Mouse (Mus musculus): ENCODE measurements around the gene Acadm. TPM values are rescaled to one million over a fixed set of nuclear protein-coding genes. Genes with fewer than 3 reads are reported as not detected.
A peak's percentile ranks its signal among the peaks of the same experiment; 100 is the strongest.

Gene Acadm
- total RNA-seq, 2 experiments from 2014 or later, result 256 to 346 TPM

DNA sequence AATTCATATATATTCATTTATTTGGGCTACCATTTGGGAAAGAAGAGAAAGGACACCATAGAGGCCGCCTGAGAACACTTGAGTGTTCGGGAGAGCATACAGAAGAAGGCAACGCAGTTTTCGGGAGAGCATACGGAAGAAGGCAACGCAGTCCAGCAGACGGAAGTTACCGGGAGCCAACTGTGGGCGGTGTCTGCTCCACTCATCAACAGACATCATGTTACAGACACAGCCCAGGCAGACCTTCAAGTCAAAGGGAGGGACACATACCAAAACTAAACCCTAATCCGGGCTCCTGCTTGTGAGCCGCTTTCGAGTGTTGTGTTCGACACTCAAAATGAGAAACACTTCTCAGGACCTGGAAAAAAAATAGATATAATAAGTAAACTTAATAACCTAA, 2.8 kb downstream of the Acadm start:
- no peak for DNase-seq

DNA sequence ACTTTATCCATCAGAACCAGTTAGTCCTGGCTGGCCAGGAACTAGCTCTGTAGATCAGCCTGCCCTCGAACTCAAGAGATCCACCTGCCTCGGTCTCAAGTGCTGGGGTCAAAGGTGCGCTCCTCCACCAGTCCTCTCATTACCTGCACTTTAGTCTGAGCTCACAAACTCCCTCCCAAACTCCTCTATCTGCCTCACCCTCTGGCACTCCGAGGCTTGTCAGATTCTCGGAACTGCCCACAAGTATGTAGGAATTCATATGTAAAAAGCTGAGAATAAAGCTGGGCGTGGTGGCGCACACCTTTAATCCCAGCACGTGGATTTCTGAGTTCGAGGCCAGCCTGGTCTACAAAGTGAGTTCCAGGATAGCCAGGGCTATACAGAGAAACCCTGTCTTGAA, 3.9 kb downstream of the Acadm start:
- no peak for DNase-seq

DNA sequence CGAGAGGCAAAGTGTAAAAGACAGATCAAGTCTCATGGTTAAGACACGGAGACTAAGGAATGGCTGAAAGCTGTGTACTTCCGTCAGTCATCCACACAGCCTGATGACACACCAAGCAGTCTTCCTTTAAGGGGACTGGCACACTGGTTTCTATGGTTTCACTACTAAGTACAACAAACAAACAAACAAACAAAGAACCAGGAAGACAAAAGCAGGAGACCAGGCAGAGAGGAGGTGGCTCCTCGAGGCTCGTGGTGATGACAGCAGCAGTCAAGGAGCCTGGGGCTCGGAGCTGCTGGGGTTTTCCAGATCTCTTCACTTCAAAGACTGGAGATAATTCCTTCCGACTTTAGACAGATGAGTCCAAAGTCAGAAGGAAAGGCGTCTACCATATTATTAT, 4.4 kb downstream of the Acadm start:
- no peak for DNase-seq

DNA sequence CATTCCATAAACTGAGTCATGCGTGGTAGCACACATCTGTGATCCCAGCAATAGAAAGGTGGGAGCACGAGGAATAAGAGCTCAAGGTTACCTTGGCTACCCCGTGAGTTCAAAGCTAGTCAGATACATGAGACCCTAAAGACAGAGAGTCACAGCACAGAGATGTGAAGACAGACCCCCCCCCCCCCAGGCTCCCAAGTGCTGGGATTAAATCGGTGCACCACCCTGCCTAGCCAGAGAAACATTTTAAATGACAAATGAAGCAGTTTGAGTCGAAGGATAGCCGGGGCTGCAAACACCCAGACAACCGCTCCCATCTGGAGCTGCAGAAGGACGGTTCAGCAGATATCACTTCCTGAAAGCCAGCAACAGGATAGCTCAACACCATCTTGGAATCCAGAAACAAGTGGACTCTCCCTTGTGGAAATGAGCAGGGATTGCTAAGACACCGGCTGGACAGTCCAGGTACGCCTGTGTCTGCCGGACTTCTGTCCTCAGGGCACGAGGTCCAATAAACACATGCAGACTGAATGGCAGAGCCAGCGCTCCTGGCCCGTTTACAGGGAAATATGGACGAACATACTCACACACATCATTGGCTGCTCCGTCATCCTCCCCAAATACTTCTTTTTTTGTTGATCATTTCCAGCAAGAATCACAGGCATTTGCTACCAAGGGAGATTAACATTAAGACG, 7.2 kb downstream of the Acadm start:
- DNase-seq, result no peak

DNA sequence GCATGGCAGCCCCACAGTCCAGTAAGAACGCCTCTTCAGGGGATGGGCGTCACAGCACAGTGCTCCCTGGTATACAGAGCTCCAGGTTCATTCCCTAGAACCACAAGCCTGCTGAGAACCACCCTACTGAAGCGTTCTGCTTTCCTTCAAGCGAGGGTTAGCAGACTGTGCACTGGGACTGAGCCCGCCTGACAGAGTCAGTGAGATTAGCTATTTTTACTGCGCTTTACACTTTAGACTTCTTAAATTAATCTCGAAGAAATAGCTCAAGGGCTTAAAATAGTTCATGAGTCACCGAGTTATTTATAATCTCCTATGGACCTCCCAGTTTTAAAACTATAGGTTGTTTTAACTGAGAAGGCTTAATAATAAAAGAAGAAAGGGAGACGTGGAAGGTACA, 8.6 kb downstream of the Acadm start:
- DNase-seq, result no peak

DNA sequence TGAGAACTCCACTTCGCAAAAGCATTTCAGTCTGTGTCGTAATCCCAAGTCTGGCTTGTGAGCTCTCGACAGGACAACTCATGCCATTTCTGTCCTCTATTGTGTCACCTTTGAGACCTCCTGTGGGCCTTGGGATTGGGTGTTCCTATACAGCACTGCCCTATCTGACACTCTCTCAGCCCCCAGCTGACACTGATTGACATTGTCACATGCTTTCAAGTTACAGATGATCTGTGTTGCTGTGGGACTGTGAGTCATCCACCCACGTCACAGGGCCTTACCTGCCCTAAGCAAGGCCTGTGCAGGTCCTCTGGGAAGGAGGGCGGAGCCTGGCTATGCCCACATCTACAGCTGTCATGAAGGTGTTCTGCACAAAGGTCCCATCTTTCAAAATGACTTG, 12.0 kb downstream of the Acadm start:
- DNase-seq, result no peak

DNA sequence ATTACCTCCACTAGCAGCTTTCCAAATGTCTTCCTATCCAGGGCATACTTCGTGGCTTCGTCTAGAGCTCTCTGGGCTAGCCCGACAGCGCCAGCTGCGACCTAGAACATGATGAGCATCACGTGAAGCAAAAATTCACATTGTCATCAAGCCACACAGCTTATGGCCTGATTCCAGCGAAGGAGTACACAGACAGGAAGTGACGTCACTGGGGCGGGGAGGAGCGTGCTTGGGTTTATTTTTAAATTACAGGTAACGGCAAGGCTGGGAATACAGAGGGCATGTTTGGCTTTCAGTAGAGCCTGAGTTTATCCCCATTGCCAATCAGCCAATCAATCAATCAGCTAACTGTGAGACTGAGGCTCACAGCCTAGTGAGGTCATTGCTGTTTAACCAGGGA, 14.9 kb downstream of the Acadm start:
- DNase-seq, result no peak

- DNase-seq, result no peak
Measured at GRCm38 (mm10) chr3:153926333-153926732, 18.1 kb downstream of the Acadm start.

DNA sequence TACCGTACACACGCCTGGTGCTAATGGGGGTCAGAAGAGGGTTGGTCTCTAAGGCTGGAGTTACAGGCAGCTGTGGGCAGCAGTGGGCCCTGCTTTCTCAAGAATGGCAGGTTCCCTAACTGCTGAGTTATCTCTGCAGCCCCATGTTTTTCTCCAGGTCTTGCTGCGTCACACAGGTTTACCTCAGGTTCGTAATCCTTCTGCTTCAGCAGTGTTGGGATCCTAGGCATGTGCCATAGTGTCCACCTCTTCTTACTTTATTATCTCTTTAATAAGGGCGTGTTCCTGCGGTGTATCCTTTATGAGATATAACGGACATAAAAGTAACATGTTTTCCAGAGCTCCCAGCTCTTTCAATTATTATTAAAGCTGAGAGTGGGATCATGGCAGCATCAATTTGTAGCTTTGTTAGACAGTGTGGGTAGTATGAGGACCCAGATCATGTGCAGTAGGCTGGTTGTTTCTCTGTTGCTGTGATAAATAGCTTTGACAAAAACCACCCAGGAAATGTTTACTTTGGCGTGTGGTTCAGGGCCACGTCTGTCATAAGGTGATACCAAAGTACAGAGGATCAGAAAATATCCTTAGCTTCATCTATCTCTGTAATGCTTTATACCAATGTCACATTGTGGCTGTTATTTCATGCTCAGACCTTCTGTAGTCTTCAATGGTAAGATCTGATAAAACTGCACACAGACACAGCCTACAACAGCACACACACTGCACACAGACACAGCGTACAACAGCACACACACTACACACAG, 23.1 kb downstream of the Acadm start:
- no peak for DNase-seq

DNA sequence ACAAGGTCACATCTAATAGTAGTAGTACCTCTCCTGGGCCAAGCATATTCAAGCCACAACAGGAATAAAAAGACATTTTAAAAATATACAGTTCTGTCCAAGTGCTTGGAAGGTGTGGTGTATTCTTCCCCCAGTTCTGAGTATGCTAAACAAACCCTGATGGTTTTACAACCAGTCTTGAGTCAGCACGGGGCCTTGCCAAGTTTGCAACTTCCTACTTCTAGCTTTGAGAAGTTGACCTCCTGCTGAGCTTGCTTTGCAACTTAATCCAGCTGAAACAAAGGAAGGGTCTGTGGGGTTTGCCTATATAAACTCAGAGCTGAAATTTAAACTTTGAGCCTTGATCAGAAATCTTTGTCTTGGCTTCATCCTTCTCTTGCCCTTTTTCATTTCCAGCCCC, 27.2 kb downstream of the Acadm start:
- DNase-seq, result no peak

GRCm38 (mm10) chr3:153913510-153914243, 30.8 kb downstream of the Acadm start:
- DNase-seq, result no peak

- peak; percentile 92 for DNase-seq
Measured at GRCm38 (mm10) chr3:153912546-153913509, 31.6 kb downstream of the Acadm start, which contains the start of gene Rabggtb. Rabggtb (minus strand) TSS chr3:153913009.

DNA sequence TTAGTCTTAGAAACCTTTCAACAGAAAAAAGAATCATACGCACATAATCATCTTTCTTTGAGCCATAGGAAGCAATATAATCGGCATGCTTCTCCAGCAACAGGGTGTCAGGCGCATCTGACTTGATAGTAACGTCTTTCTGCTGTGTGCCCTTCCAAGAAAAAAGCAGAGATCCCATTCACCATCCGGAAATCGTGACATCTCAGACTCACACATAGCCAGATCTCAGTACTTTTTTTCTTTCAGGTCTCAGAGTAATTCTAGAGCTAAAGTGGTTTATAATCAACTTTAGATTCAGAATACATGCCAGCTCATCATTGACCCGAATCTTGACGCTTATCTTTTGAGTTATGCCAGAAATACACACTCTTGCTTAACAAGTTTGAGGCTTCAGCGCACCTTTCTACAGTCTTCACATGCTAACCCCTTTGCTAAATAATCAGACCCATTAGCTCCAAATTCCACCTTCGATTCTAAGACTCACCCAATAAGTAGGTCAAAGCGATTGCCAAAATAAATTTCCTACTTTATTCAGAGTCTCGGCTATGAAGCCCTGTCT, 32.5 kb downstream of the Acadm start:
- DNase-seq, result no peak

DNA sequence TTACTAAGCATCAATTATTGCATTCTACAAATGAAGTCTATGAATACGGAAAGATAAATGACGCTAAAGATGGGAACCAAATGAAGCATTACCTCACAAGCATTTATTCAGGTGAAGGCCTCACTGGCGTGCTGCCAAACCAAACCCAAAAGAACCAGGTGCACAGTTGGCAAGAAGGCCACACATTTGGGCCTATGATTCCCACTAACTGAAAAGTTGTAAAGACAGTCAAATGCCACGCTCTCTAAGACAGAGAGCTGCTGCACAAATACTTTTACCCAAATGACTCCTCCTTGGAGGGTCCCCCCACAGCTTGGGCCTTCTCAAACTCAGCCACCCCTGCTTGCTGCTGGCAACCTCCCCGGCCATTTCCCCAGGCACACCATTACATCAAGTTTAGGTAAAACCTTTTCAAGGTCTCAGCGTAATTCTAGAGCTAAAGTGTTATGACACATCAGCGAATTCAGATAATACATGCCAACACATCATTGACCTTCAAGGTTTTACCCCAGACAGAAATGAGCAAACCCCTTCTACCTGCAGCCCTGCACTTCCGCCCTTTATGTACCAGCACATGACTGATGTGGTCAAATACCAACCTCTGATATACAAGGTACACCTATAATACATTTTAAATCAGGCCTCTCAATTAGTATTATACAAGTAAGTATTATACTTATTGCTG, 33.1 kb downstream of the Acadm start:
- no peak for DNase-seq

DNA sequence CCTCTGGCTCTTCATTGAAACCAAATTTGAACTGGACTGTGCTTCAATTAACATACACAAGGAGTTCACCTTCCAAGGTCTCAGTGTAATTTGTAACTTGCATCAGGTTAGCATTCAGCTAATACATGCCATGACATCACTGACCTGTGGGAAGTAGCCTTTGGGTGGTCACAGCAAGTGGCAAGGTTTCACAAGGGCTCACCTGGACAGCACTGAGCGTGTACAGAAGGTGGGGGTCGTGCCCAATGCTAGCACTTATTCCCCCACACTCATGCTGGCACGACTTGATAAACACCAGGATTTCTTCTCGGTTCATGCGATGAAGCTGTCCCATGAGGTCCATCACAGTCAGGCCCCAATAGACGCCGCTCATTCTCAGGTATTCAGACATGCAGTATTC, 33.9 kb downstream of the Acadm start:
- no peak for DNase-seq

DNA sequence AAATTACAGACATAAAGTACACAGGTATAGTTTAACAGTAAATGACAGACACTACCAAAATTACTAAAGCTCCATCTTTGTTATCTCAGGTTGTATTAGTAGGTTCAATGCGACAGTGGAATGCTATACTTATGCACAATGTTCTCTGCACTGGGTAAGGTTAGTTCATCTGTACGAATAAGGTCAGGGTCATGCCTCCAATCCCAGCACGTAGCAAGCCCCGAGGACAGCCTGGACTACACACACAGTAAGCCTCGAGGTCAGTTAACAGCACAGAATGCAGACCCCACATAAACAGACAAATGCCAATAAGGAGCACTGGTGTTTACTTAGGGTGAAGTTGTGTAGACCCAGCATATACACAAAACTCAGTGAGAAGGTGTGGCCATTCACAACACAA, 35.5 kb downstream of the Acadm start:
- DNase-seq, result no peak

DNA sequence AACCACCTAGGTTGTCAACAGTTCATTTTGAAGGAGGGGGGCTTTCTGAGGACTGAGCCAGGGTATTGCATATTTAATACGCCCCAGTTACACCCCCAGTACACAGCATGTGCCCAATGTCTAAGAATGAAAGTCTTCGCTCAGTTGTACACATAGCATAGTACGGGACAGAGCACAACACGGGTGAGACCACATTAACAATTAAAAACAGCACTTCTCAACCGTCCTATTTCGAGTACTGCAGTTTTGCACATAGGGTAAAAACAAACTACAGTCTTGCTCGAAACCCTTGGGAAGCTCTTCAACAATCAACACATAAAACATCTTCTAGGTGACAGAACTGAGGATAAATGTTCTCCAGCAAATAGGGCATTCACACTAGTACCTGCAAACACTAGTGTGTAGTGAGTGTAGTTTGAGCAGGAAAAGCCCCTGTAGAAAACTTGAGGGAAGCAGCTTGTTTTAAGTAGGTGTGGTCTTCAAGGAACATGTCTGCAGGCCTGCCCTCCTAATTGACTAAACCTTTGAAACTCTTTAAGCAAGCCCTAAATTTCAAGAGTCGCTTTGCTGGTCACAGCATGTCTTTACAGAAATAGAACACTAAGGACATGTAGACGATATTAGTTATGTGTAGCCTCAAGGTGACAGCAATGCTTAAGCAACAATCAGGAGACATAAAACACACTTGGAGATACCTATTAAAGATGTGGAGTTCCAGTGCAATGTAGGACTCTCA, 38.1 kb downstream of the Acadm start, which contains the start of gene Msh4:
Gene Msh4, minus strand, starts transcription at position 3 of the 736 bp plus-strand sequence.
- DNase-seq, result no peak

DNA sequence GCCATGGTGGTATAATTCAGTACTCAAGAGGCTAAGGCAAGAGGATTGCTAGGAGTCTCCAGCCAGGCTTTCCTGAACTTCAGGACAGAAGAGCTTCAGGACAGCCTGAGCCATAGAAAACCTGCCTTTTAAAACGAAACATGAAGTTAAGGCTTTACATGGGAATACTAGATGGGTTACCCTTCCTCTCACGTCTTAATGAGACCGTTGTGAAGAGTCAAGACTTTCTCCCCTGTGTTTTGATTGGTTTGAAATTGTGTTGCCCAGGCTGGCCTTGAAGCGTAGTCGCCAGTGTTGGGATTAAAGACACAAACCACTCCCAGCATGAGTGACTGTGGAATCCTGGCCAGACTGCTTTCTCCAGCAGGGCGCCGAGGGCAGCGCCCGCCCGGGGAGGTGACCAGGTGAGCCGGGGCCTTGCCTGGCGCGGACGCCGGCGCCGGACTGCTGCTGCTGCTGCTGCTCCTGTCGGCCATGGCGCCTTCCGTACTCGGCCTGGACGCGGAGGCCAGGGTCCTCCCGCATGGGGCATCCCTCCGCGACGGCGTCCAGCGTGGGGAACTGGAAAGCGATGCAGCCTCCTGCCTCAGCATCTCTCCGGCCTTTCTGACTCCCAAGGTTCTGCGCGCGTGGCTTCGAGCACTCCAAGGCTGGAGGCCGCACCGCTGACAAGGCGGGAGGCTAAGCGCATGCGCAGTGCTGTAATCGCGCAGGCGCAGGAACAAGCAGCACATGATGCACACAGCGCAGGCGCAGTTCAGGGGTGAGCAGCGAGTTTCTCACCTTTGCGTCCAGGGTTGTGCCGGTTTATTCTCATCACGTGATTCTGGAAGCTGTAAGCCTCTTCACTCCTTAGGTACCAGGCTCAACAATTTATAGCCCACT, 38.9 kb downstream of the Acadm start:
- no peak for DNase-seq

GRCm38 (mm10) chr3:153904586-153904985, 39.8 kb downstream of the Acadm start:
- DNase-seq, result no peak
